Mouse (Mus musculus): Measurements from ENCODE around the gene Gpc2. TPM values are rescaled to one million over a fixed set of nuclear protein-coding genes. Genes with fewer than 3 reads are reported as not detected.

Gpc2 gene
- polyA plus RNA-seq, 1 experiment from 2014 or later, result 2.9 TPM

DNA sequence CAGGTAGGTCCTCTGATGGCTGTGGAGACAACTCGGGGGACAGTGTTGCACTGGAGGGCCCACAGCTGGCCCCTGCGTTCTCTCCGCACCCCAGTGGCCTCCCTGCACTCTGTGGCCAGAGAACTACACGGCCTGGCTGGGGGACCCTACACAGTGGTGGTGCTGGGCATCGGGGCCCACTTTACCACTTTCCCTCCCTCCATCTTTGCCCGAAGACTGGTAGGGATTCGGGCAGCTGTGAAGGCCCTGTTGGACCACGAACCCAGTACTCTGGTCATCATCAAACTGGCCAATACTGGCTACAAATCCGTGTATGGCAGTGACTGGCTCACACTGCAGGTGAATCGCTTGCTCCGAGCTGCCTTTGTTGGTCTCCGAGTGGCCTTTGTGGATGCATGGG lies 28.7 kb downstream of the Gpc2 start:
- no peak overlapping the region for H3K4me3 ChIP-seq (ENCODE audit: low read depth, low read length)
- no peak overlapping the region for H3K9ac ChIP-seq (ENCODE audit: low read depth, low read length)
- H3K27me3 ChIP-seq (ENCODE audit: control insufficient read depth, insufficient read depth, low read length), result no peaks in the 10 kb centered on the region
- H3K27ac ChIP-seq (ENCODE audit: low read depth, low read length), result no peak overlapping the region
- H3K4me2 ChIP-seq, result no peak overlapping the region
- whole genome bisulfite sequencing (ENCODE audit: insufficient replicate concordance), result 80% methylated on average over 12 of the region's 12 CpGs
- no peaks in the 10 kb centered on the region for H3K9me3 ChIP-seq (replicated peaks; ENCODE audit: control insufficient read depth, low read length)
- peaks cover 6% of the 10 kb centered on the region for H3K4me1 ChIP-seq (ENCODE audit: control insufficient read depth, insufficient read depth, low read length)
- H3K36me3 ChIP-seq (ENCODE audit: control insufficient read depth, insufficient read depth, low read length), result no peaks in the 10 kb centered on the region
- no peak for ATAC-seq (replicated peaks; ENCODE audit: insufficient number of reproducible peaks, low FRiP score, low TSS enrichment)

DNA sequence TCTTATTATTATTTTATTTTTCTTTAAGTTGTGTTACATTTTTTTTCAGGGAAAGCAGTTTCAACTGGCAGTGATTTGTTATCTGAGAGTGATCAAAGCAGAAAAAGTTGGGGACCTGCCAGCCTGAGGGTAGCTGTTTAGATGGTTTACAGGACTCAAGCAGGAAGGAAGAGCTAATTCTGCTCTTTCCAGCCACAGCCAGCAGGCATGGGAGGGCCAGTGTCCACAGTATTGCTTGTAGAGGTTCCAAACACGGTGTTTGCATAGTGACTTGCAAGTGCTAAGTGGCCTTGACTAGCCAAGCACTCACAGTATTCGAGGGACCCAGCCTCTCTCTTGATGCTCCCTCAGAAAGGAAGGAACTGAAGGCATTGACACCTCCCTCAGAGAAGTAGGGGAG lies 38.3 kb downstream of the Gpc2 start:
- Histone ChIP-seq H3K27me3 (ENCODE audit: control insufficient read depth, insufficient read depth, low read length) (no peaks in the 10 kb centered on the region), H3K9me3 (replicated peaks; ENCODE audit: control insufficient read depth, low read length) (no peaks in the 10 kb centered on the region), H3K4me3 (ENCODE audit: low read depth, low read length) (no peak overlapping the region), H3K36me3 (ENCODE audit: control insufficient read depth, insufficient read depth, low read length) (no peaks in the 10 kb centered on the region), H3K9ac (ENCODE audit: low read depth, low read length) (no peak overlapping the region), H3K27ac (ENCODE audit: low read depth, low read length) (no peak overlapping the region), H3K4me2 (no peak overlapping the region), H3K4me1 (ENCODE audit: control insufficient read depth, insufficient read depth, low read length) (no peaks in the 10 kb centered on the region)
- no peak for ATAC-seq (replicated peaks; ENCODE audit: insufficient number of reproducible peaks, low FRiP score, low TSS enrichment)
- 23% methylated on average over 2 of the region's 2 CpGs for WGBS (ENCODE audit: insufficient replicate concordance)

DNA sequence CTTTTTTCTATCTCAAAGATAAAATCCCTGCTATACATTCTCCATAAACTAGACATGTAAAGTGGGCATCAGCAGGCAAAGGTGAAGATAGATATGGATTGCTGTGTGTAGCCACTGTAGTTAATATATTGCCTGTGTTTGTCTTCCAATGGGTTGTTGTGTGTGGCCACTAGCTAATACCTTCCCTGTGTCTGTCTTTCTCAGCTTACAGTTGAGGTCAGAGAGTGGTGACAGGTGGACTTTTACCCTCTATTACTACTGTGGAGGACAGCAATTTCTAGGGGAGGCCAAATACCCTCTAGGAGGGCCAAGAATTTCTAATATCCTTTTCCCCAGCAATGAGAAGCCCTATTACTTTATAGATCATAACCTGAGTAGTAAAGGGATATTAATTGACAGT lies 45.6 kb downstream of the Gpc2 start:
- Histone ChIP-seq H3K4me3 (ENCODE audit: low read depth, low read length) (no peak overlapping the region), H3K27ac (ENCODE audit: low read depth, low read length) (no peak overlapping the region), H3K9ac (ENCODE audit: low read depth, low read length) (no peak overlapping the region), H3K9me3 (replicated peaks; ENCODE audit: control insufficient read depth, low read length) (no peaks in the 10 kb centered on the region), H3K4me2 (no peak overlapping the region), H3K36me3 (ENCODE audit: control insufficient read depth, insufficient read depth, low read length) (no peaks in the 10 kb centered on the region), H3K4me1 (ENCODE audit: control insufficient read depth, insufficient read depth, low read length) (no peaks in the 10 kb centered on the region), H3K27me3 (ENCODE audit: control insufficient read depth, insufficient read depth, low read length) (no peaks in the 10 kb centered on the region)
- no peak for ATAC-seq (replicated peaks; ENCODE audit: insufficient number of reproducible peaks, low FRiP score, low TSS enrichment)

DNA sequence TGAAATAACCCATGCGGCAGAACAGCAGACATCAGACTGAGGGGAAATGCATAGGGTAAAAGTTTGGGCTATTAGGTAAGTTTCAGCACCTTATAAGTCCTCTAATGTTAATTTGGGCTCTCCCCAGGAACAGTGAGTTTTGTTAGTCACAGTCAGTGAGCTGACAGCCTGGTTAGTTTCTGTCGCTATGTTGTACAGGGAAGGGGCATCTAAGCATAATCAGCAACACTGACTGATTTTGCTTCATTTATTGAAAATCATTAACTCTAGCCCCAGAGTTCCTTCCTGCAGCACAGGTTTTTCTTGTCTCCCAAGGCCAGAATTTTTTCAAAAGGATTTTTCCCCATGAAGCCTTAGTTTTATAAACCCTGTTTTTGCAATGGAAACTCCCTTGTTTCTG lies 46.0 kb downstream of the Gpc2 start:
- Histone ChIP-seq H3K27ac (ENCODE audit: low read depth, low read length) (no peak overlapping the region), H3K9me3 (replicated peaks; ENCODE audit: control insufficient read depth, low read length) (no peaks in the 10 kb centered on the region), H3K4me2 (no peak overlapping the region), H3K4me1 (ENCODE audit: control insufficient read depth, insufficient read depth, low read length) (no peaks in the 10 kb centered on the region), H3K27me3 (ENCODE audit: control insufficient read depth, insufficient read depth, low read length) (no peaks in the 10 kb centered on the region), H3K9ac (ENCODE audit: low read depth, low read length) (no peak overlapping the region), H3K36me3 (ENCODE audit: control insufficient read depth, insufficient read depth, low read length) (no peaks in the 10 kb centered on the region), H3K4me3 (ENCODE audit: low read depth, low read length) (no peak overlapping the region)
- ATAC-seq (replicated peaks; ENCODE audit: insufficient number of reproducible peaks, low FRiP score, low TSS enrichment), result no peak
- WGBS (ENCODE audit: insufficient replicate concordance), result 82% methylated on average over 2 of the region's 2 CpGs

DNA sequence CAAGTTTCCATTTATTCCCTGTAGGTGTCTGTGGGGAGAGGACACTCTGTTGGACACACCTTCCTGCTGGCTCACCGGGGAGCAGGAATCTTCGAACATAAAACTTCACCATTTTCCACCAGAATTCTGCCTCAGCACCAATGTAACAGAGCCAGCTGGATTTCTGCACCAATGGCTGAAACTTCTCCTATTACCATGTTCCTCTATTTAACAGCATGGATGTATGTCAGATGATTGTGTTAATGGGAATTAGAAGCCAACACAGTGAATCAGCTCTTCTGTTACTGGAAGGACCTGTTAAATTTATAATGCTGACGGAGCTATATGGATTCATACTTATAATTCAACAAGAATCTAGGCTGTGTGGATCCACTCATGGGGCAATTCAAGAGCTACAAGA lies 50.3 kb downstream of the Gpc2 start:
- no peaks in the 10 kb centered on the region for H3K36me3 ChIP-seq (ENCODE audit: control insufficient read depth, insufficient read depth, low read length)
- H3K9me3 ChIP-seq (replicated peaks; ENCODE audit: control insufficient read depth, low read length), result no peaks in the 10 kb centered on the region
- no peak overlapping the region for H3K9ac ChIP-seq (ENCODE audit: low read depth, low read length)
- ATAC-seq (replicated peaks; ENCODE audit: insufficient number of reproducible peaks, low FRiP score, low TSS enrichment), result no peak
- no peaks in the 10 kb centered on the region for H3K27me3 ChIP-seq (ENCODE audit: control insufficient read depth, insufficient read depth, low read length)
- 82% methylated on average over 3 of the region's 3 CpGs for WGBS (ENCODE audit: insufficient replicate concordance)
- no peak overlapping the region for H3K4me3 ChIP-seq (ENCODE audit: low read depth, low read length)
- no peak overlapping the region for H3K27ac ChIP-seq (ENCODE audit: low read depth, low read length)
- H3K4me1 ChIP-seq (ENCODE audit: control insufficient read depth, insufficient read depth, low read length), result no peaks in the 10 kb centered on the region
- H3K4me2 ChIP-seq, result no peak overlapping the region

DNA sequence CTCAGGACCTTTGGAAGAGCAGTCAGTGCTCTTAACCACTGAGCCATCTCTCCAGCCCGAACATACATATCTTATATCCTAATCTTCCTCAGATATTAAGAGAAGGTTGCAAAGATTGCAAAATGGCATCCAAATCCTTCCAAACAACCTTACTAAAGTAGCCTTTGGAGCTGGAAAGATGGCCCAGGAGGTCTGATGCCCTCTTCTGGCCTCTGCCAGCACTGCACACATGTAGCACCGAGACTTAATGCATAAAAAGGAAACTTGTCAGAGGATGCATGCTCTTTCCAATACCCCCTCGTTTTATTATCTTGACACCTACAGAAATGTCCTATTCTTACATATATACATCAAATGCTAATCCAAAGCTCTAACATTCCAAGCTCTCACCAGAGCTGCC lies 51.8 kb downstream of the Gpc2 start:
- H3K27ac ChIP-seq (ENCODE audit: low read depth, low read length), result no peak overlapping the region
- H3K36me3 ChIP-seq (ENCODE audit: control insufficient read depth, insufficient read depth, low read length), result no peaks in the 10 kb centered on the region
- no peaks in the 10 kb centered on the region for H3K27me3 ChIP-seq (ENCODE audit: control insufficient read depth, insufficient read depth, low read length)
- no peak overlapping the region for H3K4me3 ChIP-seq (ENCODE audit: low read depth, low read length)
- H3K4me1 ChIP-seq (ENCODE audit: control insufficient read depth, insufficient read depth, low read length), result no peaks in the 10 kb centered on the region
- H3K9ac ChIP-seq (ENCODE audit: low read depth, low read length), result no peak overlapping the region
- H3K9me3 ChIP-seq (replicated peaks; ENCODE audit: control insufficient read depth, low read length), result no peaks in the 10 kb centered on the region
- ATAC-seq (replicated peaks; ENCODE audit: insufficient number of reproducible peaks, low FRiP score, low TSS enrichment), result no peak
- 53% methylated on average over 3 of the region's 3 CpGs for WGBS (ENCODE audit: insufficient replicate concordance)
- H3K4me2 ChIP-seq, result no peak overlapping the region

DNA sequence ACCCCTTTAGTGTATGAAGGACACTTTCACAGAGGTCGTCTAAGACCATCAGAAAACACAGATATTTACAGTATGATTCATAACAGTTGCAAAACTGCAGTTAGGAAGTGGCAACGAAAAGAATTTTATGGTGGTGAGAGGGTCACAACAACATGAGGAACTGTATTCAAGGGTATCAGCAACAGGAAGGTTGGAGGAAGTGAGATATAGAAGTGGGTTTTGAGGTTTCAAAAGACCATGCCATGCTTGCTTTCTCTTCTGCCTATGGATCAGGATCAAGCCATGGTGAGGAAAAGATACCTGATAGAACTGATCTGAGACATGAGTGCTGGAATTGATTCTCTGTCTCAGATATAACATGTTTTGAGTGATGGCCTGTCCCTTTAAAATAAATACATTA lies 52.4 kb downstream of the Gpc2 start:
- Histone ChIP-seq H3K4me1 (ENCODE audit: control insufficient read depth, insufficient read depth, low read length) (no peaks in the 10 kb centered on the region), H3K4me3 (ENCODE audit: low read depth, low read length) (no peak overlapping the region), H3K36me3 (ENCODE audit: control insufficient read depth, insufficient read depth, low read length) (no peaks in the 10 kb centered on the region), H3K27me3 (ENCODE audit: control insufficient read depth, insufficient read depth, low read length) (no peaks in the 10 kb centered on the region), H3K9me3 (replicated peaks; ENCODE audit: control insufficient read depth, low read length) (no peaks in the 10 kb centered on the region), H3K27ac (ENCODE audit: low read depth, low read length) (no peak overlapping the region), H3K4me2 (no peak overlapping the region), H3K9ac (ENCODE audit: low read depth, low read length) (no peak overlapping the region)
- no peak for ATAC-seq (replicated peaks; ENCODE audit: insufficient number of reproducible peaks, low FRiP score, low TSS enrichment)
- 48% methylated on average over 2 of the region's 2 CpGs for WGBS (ENCODE audit: insufficient replicate concordance)

DNA sequence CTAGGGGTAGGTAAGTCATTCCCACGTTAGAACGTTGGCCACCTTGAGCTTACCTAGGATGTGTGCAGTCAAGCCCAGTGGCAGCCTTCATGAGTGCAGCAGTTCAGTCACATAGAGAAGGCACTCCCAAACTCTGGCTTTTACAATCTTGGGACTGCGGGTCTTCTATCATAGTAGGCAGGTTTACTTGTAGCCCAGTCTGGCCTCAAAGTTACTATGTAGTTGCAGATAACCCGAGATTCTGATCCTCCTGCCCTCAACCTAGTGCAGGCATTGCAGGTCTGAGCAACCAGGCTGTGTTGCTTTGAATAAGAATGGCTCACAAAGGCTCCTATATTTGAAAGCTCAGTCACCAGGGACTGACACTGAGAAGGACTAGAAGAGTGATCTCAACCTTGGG lies 53.3 kb downstream of the Gpc2 start:
- no peak overlapping the region for H3K4me2 ChIP-seq
- no peak overlapping the region for H3K4me3 ChIP-seq (ENCODE audit: low read depth, low read length)
- H3K9me3 ChIP-seq (replicated peaks; ENCODE audit: control insufficient read depth, low read length), result no peaks in the 10 kb centered on the region
- H3K36me3 ChIP-seq (ENCODE audit: control insufficient read depth, insufficient read depth, low read length), result no peaks in the 10 kb centered on the region
- H3K27me3 ChIP-seq (ENCODE audit: control insufficient read depth, insufficient read depth, low read length), result no peaks in the 10 kb centered on the region
- WGBS (ENCODE audit: insufficient replicate concordance), result 76% methylated on average over 4 of the region's 4 CpGs
- ATAC-seq (replicated peaks; ENCODE audit: insufficient number of reproducible peaks, low FRiP score, low TSS enrichment), result no peak
- H3K4me1 ChIP-seq (ENCODE audit: control insufficient read depth, insufficient read depth, low read length), result no peaks in the 10 kb centered on the region
- H3K9ac ChIP-seq (ENCODE audit: low read depth, low read length), result no peak overlapping the region
- no peak overlapping the region for H3K27ac ChIP-seq (ENCODE audit: low read depth, low read length)

DNA sequence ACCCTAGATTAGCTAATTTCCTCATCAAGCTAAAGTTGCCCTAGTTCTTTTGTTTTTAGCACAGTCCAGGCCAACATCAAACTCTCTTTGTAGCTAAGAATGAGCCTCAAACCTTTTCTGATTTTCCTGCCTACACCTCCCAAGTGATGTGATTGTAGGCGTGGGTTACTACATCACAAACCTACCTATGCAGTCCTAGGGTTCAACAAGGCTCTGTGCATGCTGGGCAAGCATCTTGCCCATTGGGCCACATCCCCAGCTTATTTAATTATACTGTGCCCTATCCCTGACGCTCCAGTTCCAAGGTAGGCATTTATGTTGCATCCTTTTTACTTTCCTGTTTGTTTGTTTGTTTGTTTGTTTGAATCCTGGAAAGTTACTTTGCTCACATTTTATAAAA lies 54.1 kb downstream of the Gpc2 start, which contains the start of gene Nxpe5:
Gene Nxpe5 (plus strand): TSS at position 199 of the 400 bp plus-strand sequence.
- WGBS (ENCODE audit: insufficient replicate concordance), result 41% methylated on average over 2 of the region's 2 CpGs
- Histone ChIP-seq H3K9ac (ENCODE audit: low read depth, low read length) (no peak within 1 kb of the TSS), H3K27ac (ENCODE audit: low read depth, low read length) (no peak within 1 kb of the TSS), H3K4me3 (ENCODE audit: low read depth, low read length) (no peak within 1 kb of the TSS), H3K9me3 (replicated peaks; ENCODE audit: control insufficient read depth, low read length) (no peaks in the 10 kb centered on the region), H3K4me2 (no peak within 1 kb of the TSS), H3K27me3 (ENCODE audit: control insufficient read depth, insufficient read depth, low read length) (no peaks in the 10 kb centered on the region), H3K4me1 (ENCODE audit: control insufficient read depth, insufficient read depth, low read length) (no peaks in the 10 kb centered on the region), H3K36me3 (ENCODE audit: control insufficient read depth, insufficient read depth, low read length) (no peaks in the 10 kb centered on the region)
- ATAC-seq (replicated peaks; ENCODE audit: insufficient number of reproducible peaks, low FRiP score, low TSS enrichment), result no peak

Data from heart, embryonic 11.5 days (tissue).